Mouse (Mus musculus): ENCODE results near the gene Cachd1. TPM values are rescaled to one million over a fixed set of nuclear protein-coding genes. Genes with fewer than 3 reads are reported as not detected.
A peak's percentile ranks its signal among the peaks of the same experiment; 100 is the strongest.

Gene Cachd1
- polyA plus RNA-seq, 1 experiment from 2014 or later: 42.3 TPM

DNA sequence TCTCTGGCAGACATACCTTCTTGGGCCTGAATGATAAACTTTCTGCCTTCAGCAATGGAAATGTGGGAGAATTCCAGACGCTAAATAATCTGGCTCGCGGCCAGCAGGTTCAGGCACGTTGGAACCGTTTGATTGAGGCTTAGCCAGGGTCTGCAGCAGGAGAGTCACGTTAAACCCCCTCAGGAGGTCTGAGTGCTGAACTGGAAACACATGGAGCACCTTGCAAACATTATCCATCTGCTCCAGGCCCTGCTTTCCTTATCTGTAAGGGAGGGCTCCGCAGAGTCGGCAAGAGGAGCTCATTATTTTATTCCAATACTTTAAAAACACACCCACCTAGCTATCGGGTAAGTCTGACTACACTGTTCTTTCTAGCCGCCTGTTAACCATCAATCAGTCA is 52.3 kb downstream of the Cachd1 start:
- no peak overlapping the region for H3K9ac ChIP-seq (ENCODE audit: low read length)
- no peak overlapping the region for H3K27ac ChIP-seq (replicated peaks; ENCODE audit: low read depth, low read length)
- no peak overlapping the region for H3K4me2 ChIP-seq (ENCODE audit: low read depth, severe bottlenecking)
- H3K4me3 ChIP-seq (ENCODE audit: low read depth, low read length): no peak overlapping the region
- H3K27me3 ChIP-seq (ENCODE audit: control insufficient read depth, insufficient read depth, low read length): no peaks in the 10 kb centered on the region
- 2% methylated on average over 10 of the region's 10 CpGs for WGBS
- DNase-seq (ENCODE audit: low spot score): peak; percentile 82
- no peaks in the 10 kb centered on the region for H3K36me3 ChIP-seq (ENCODE audit: control insufficient read depth, insufficient read depth, low read length)
- H3K9me3 ChIP-seq (ENCODE audit: control insufficient read depth, low read length): no peaks in the 10 kb centered on the region
- 0 out of 2 replicates have a peak, but pooled peaks have one; percentile 77 for ATAC-seq (ENCODE audit: insufficient number of reproducible peaks, low FRiP score, low TSS enrichment, low read depth)
- peaks cover 18% of the 10 kb centered on the region for H3K4me1 ChIP-seq (ENCODE audit: control insufficient read depth, insufficient read depth, low read length)

DNA sequence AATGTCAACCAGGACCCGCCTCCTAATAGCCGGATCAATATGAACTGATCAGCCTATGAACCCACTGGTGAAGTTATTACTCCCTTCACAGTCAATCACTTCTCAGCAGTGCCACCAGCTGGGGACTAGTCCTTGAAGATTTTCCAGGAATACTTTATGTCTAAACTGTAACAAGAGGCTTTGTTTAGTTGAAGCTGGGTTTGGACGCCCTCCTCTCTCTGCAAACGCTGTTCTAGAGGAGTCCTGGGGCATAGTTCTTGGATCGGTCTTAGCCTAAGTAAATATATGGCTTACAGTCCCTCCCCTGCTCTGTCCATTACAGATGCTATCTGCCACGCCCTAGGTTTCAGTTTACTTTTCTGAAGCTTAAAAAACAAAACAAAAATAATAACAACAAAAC is 60.7 kb downstream of the Cachd1 start:
- DNase-seq (ENCODE audit: low spot score): no peak
- no peak overlapping the region for H3K4me3 ChIP-seq (ENCODE audit: low read depth, low read length)
- H3K4me2 ChIP-seq (ENCODE audit: low read depth, severe bottlenecking): no peak overlapping the region
- H3K9me3 ChIP-seq (ENCODE audit: control insufficient read depth, low read length): no peaks in the 10 kb centered on the region
- H3K27ac ChIP-seq (replicated peaks; ENCODE audit: low read depth, low read length): no peak overlapping the region
- H3K36me3 ChIP-seq (ENCODE audit: control insufficient read depth, insufficient read depth, low read length): no peaks in the 10 kb centered on the region
- H3K27me3 ChIP-seq (ENCODE audit: control insufficient read depth, insufficient read depth, low read length): no peaks in the 10 kb centered on the region
- WGBS: 80% methylated on average over 6 of the region's 6 CpGs
- H3K9ac ChIP-seq (ENCODE audit: low read length): no peak overlapping the region
- peaks cover 20% of the 10 kb centered on the region for H3K4me1 ChIP-seq (ENCODE audit: control insufficient read depth, insufficient read depth, low read length)
- no peak for ATAC-seq (ENCODE audit: insufficient number of reproducible peaks, low FRiP score, low TSS enrichment, low read depth)

- Histone ChIP-seq H3K27ac (replicated peaks; ENCODE audit: low read depth, low read length) (no peak overlapping the region), H3K9ac (ENCODE audit: low read length) (no peak overlapping the region), H3K4me3 (ENCODE audit: low read depth, low read length) (no peak overlapping the region), H3K4me1 (ENCODE audit: control insufficient read depth, insufficient read depth, low read length) (peaks cover 15% of the 10 kb centered on the region), H3K36me3 (ENCODE audit: control insufficient read depth, insufficient read depth, low read length) (no peaks in the 10 kb centered on the region), H3K4me2 (ENCODE audit: low read depth, severe bottlenecking) (no peak overlapping the region), H3K27me3 (ENCODE audit: control insufficient read depth, insufficient read depth, low read length) (no peaks in the 10 kb centered on the region), H3K9me3 (ENCODE audit: control insufficient read depth, low read length) (no peaks in the 10 kb centered on the region)
- ATAC-seq (ENCODE audit: insufficient number of reproducible peaks, low FRiP score, low TSS enrichment, low read depth) (no peak), DNase-seq (ENCODE audit: low spot score) (no peak)
- 10% methylated on average over 5 of the region's 5 CpGs for WGBS
Observed at GRCm38 (mm10) chr4:100842629-100843028, 66.2 kb downstream of the Cachd1 start.

GRCm38 (mm10) chr4:100843119-100843518 is 66.6 kb downstream of the Cachd1 start:
- Histone ChIP-seq H3K4me1 (ENCODE audit: control insufficient read depth, insufficient read depth, low read length) (peaks cover 15% of the 10 kb centered on the region), H3K4me2 (ENCODE audit: low read depth, severe bottlenecking) (no peak overlapping the region), H3K4me3 (ENCODE audit: low read depth, low read length) (no peak overlapping the region), H3K9me3 (ENCODE audit: control insufficient read depth, low read length) (no peaks in the 10 kb centered on the region), H3K27ac (replicated peaks; ENCODE audit: low read depth, low read length) (no peak overlapping the region), H3K27me3 (ENCODE audit: control insufficient read depth, insufficient read depth, low read length) (no peaks in the 10 kb centered on the region), H3K36me3 (ENCODE audit: control insufficient read depth, insufficient read depth, low read length) (no peaks in the 10 kb centered on the region), H3K9ac (ENCODE audit: low read length) (no peak overlapping the region)
- 65% methylated on average over 5 of the region's 5 CpGs for WGBS
- no peak for ATAC-seq (ENCODE audit: insufficient number of reproducible peaks, low FRiP score, low TSS enrichment, low read depth)
- no peak for DNase-seq (ENCODE audit: low spot score)

GRCm38 (mm10) chr4:100850846-100851495 is 74.5 kb downstream of the Cachd1 start:
- no peak for DNase-seq (ENCODE audit: low spot score)
- Histone ChIP-seq H3K36me3 (ENCODE audit: control insufficient read depth, insufficient read depth, low read length) (no peaks in the 10 kb centered on the region), H3K27ac (replicated peaks; ENCODE audit: low read depth, low read length) (no peak overlapping the region), H3K4me2 (ENCODE audit: low read depth, severe bottlenecking) (no peak overlapping the region), H3K27me3 (ENCODE audit: control insufficient read depth, insufficient read depth, low read length) (no peaks in the 10 kb centered on the region), H3K4me3 (ENCODE audit: low read depth, low read length) (no peak overlapping the region), H3K9me3 (ENCODE audit: control insufficient read depth, low read length) (no peaks in the 10 kb centered on the region), H3K9ac (ENCODE audit: low read length) (no peak overlapping the region), H3K4me1 (ENCODE audit: control insufficient read depth, insufficient read depth, low read length) (peaks cover 34% of the 10 kb centered on the region)
- no peak for ATAC-seq (ENCODE audit: insufficient number of reproducible peaks, low FRiP score, low TSS enrichment, low read depth)
- 69% methylated on average over 7 of the region's 7 CpGs for WGBS

- no peak for ATAC-seq (ENCODE audit: insufficient number of reproducible peaks, low FRiP score, low TSS enrichment, low read depth)
- Histone ChIP-seq H3K4me3 (ENCODE audit: low read depth, low read length) (no peak overlapping the region), H3K9ac (ENCODE audit: low read length) (no peak overlapping the region), H3K36me3 (ENCODE audit: control insufficient read depth, insufficient read depth, low read length) (no peaks in the 10 kb centered on the region), H3K4me2 (ENCODE audit: low read depth, severe bottlenecking) (no peak overlapping the region), H3K9me3 (ENCODE audit: control insufficient read depth, low read length) (no peaks in the 10 kb centered on the region), H3K27me3 (ENCODE audit: control insufficient read depth, insufficient read depth, low read length) (no peaks in the 10 kb centered on the region), H3K4me1 (ENCODE audit: control insufficient read depth, insufficient read depth, low read length) (peaks cover 45% of the 10 kb centered on the region), H3K27ac (replicated peaks; ENCODE audit: low read depth, low read length) (0 out of 2 replicates have a peak overlapping the region, but pooled peaks have one; percentile 32)
- DNase-seq (ENCODE audit: low spot score): no peak
- 39% methylated on average over 3 of the region's 3 CpGs for WGBS
Observed at GRCm38 (mm10) chr4:100852448-100852847, 76.0 kb downstream of the Cachd1 start.

DNA sequence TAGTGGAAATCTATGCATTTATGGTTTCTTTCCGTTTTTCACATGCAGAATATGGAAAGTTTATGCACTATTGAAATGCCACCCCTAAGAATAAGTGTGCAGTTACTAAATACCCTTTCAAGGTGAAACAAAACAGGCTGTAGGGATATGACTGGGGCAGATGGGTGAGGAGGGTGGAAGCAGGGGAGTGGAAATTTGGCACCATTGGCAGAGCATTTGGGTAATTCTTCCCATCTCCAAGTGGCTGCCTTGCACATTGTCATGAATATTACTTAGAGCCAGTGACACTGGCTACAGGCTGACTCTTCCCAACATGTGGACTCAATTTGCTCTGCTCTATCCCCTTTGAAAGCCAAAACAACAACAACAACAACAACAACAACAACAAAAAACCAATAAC is 77.0 kb downstream of the Cachd1 start:
- Histone ChIP-seq H3K4me2 (ENCODE audit: low read depth, severe bottlenecking) (no peak overlapping the region), H3K27ac (replicated peaks; ENCODE audit: low read depth, low read length) (no peak overlapping the region), H3K4me3 (ENCODE audit: low read depth, low read length) (no peak overlapping the region), H3K9ac (ENCODE audit: low read length) (no peak overlapping the region), H3K27me3 (ENCODE audit: control insufficient read depth, insufficient read depth, low read length) (no peaks in the 10 kb centered on the region), H3K36me3 (ENCODE audit: control insufficient read depth, insufficient read depth, low read length) (no peaks in the 10 kb centered on the region), H3K4me1 (ENCODE audit: control insufficient read depth, insufficient read depth, low read length) (peaks cover 54% of the 10 kb centered on the region), H3K9me3 (ENCODE audit: control insufficient read depth, low read length) (no peaks in the 10 kb centered on the region)
- DNase-seq (ENCODE audit: low spot score) (no peak), ATAC-seq (ENCODE audit: insufficient number of reproducible peaks, low FRiP score, low TSS enrichment, low read depth) (no peak)
- WGBS: 76% methylated on average over 1 of the region's 1 CpGs

DNA sequence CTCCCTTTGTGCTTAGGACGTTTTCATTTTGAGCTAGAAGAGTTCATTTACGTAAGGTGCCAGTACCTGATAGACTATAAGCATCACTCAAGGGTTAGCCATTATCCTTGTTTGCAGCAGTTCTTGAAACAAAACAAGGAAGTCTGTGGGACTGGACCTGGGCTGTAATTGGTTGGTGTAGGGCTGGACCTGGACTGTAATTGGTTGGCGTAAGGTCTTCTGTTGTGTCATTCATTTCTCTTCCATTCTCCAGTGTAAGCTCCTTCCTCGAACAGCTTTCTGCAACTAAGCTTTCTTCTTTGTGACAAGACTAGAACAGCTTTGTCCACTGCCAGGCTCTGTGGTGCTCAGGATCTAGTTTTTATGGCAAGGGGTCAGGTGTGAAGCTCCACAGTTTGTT is 78.9 kb downstream of the Cachd1 start:
- DNase-seq (ENCODE audit: low spot score) (no peak), ATAC-seq (ENCODE audit: insufficient number of reproducible peaks, low FRiP score, low TSS enrichment, low read depth) (no peak)
- no peak overlapping the region for H3K4me3 ChIP-seq (ENCODE audit: low read depth, low read length)
- H3K27me3 ChIP-seq (ENCODE audit: control insufficient read depth, insufficient read depth, low read length): no peaks in the 10 kb centered on the region
- no peak overlapping the region for H3K4me2 ChIP-seq (ENCODE audit: low read depth, severe bottlenecking)
- no peak overlapping the region for H3K9ac ChIP-seq (ENCODE audit: low read length)
- H3K9me3 ChIP-seq (ENCODE audit: control insufficient read depth, low read length): no peaks in the 10 kb centered on the region
- 78% methylated on average over 4 of the region's 4 CpGs for WGBS
- no peak overlapping the region for H3K27ac ChIP-seq (replicated peaks; ENCODE audit: low read depth, low read length)
- peaks cover 56% of the 10 kb centered on the region for H3K4me1 ChIP-seq (ENCODE audit: control insufficient read depth, insufficient read depth, low read length)
- H3K36me3 ChIP-seq (ENCODE audit: control insufficient read depth, insufficient read depth, low read length): no peaks in the 10 kb centered on the region

DNA sequence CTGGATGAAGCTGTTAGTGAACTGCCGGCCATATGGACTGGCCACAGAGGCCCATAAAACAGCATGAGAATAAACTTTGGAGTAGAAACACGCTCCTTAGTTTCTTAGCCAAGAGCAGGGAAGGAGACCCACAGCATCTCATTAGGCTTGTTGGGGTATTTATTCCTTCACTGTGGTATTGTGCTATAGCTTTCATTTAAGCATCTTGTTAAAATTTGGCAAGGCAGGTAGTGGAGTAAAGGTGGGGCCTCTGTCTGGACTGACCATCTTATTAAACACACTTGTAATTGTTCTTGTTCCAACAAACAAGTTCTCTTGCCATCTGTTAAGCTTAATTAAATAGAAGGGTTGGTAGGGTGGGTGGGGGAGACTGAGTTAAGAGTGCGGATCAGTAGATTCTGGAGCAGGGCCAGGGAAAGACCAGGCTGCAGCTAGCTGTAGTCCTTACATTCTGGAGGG is 81.0 kb downstream of the Cachd1 start:
- Histone ChIP-seq H3K36me3 (ENCODE audit: control insufficient read depth, insufficient read depth, low read length) (no peaks in the 10 kb centered on the region), H3K4me3 (ENCODE audit: low read depth, low read length) (no peak overlapping the region), H3K27me3 (ENCODE audit: control insufficient read depth, insufficient read depth, low read length) (no peaks in the 10 kb centered on the region), H3K9ac (ENCODE audit: low read length) (no peak overlapping the region), H3K27ac (replicated peaks; ENCODE audit: low read depth, low read length) (peak overlapping the region; percentile 59; the same call in 1 of the 2 replicates), H3K9me3 (ENCODE audit: control insufficient read depth, low read length) (no peaks in the 10 kb centered on the region), H3K4me1 (ENCODE audit: control insufficient read depth, insufficient read depth, low read length) (peaks cover 51% of the 10 kb centered on the region), H3K4me2 (ENCODE audit: low read depth, severe bottlenecking) (no peak overlapping the region)
- 24% methylated on average over 3 of the region's 3 CpGs for WGBS
- DNase-seq (ENCODE audit: low spot score): peak; percentile 58
- ATAC-seq (ENCODE audit: insufficient number of reproducible peaks, low FRiP score, low TSS enrichment, low read depth): peak; percentile 68
